Mouse (Mus musculus) testis, adult 2 months (tissue): Measurements from ENCODE around the gene 4933415A04Rik. TPM values are rescaled to one million over a fixed set of nuclear protein-coding genes. Genes with fewer than 3 reads are reported as not detected.

Source experiments
- H3K27ac ChIP-seq: fragments of 200-500 bp; 2 replicates; pipeline ENCODE4 v1.5.1; 2012; ENCODE audit warnings: low read depth, low read length; ENCODE audit not compliant: control insufficient read depth, insufficient read depth
- H3K27me3 ChIP-seq: fragments of 200-500 bp; 2 replicates; pipeline ENCODE4 v1.6.1; 2012; ENCODE audit warnings: mild to moderate bottlenecking, low read length, moderate library complexity; ENCODE audit not compliant: control insufficient read depth, insufficient read depth
- H3K36me3 ChIP-seq: fragments of 200-500 bp; 2 replicates; pipeline ENCODE4 v1.6.1; 2012; ENCODE audit warnings: mild to moderate bottlenecking, low read length; ENCODE audit not compliant: control insufficient read depth, insufficient read depth
- H3K4me1 ChIP-seq: fragments of 200-500 bp; 2 replicates; pipeline ENCODE4 v1.6.1; 2012; ENCODE audit warnings: low read length; ENCODE audit not compliant: control insufficient read depth, insufficient read depth
- H3K4me3 ChIP-seq: fragments of 200-500 bp; 2 replicates; pipeline ENCODE4 v1.5.1; 2012; ENCODE audit warnings: low read depth, mild to moderate bottlenecking, low read length, moderate library complexity, mixed read lengths; ENCODE audit not compliant: control insufficient read depth
- CTCF ChIP-seq: fragments of 200-500 bp; IDR thresholded peaks from 2 replicates; pipeline ENCODE4 v1.5.1; 2012; ENCODE audit warnings: low read depth, mild to moderate bottlenecking, inconsistent platforms, low read length, moderate library complexity; ENCODE audit not compliant: control insufficient read depth, insufficient read depth, insufficient replicate concordance
- POLR2A ChIP-seq: fragments of 200-500 bp; IDR thresholded peaks from 2 replicates; pipeline ENCODE4 v1.6.1; 2012; ENCODE audit warnings: low read depth, mild to moderate bottlenecking, inconsistent platforms, low read length, moderate library complexity; ENCODE audit not compliant: control insufficient read depth
- polyA plus RNA-seq: library from polyadenylated mRNA; depleted of rRNA; stranded (reverse); fragments of >200 nt; gene quantifications from 2 replicates; pipeline ENCODE4 v1.2.3, GENCODE M21; 2012; rRNA removed

Gene 4933415A04Rik
- polyA plus RNA-seq = 0.28 TPM in 2 replicates

- H3K4me1 ChIP-seq = no peaks in the 10 kb centered on the region; the same call in 1 of the 2 replicates
- no peak within 1 kb of the TSS for H3K4me3 ChIP-seq
- H3K36me3 ChIP-seq = no peaks in the 10 kb centered on the region
- H3K27ac ChIP-seq = no peak within 1 kb of the TSS
- H3K27me3 ChIP-seq = no peaks in the 10 kb centered on the region
- no peak for TF ChIP-seq CTCF
- TF ChIP-seq POLR2A = no peak
Measured at GRCm38 (mm10) chr11:43586324-43587090, at the start of gene 4933415A04Rik. TSS of gene 4933415A04Rik (plus strand) at chr11:43587040.

- Histone ChIP-seq H3K27ac (no peak overlapping the region), H3K4me3 (no peak overlapping the region), H3K4me1 (no peaks in the 10 kb centered on the region), H3K27me3 (no peaks in the 10 kb centered on the region), H3K36me3 (no peaks in the 10 kb centered on the region)
- TF ChIP-seq POLR2A (no peak), CTCF (no peak)
Measured at GRCm38 (mm10) chr11:43537074-43537473, 49.8 kb upstream of the 4933415A04Rik start.

GRCm38 (mm10) chr11:43539863-43540262 lies 47.0 kb upstream of the 4933415A04Rik start:
- TF ChIP-seq CTCF = no peak
- TF ChIP-seq POLR2A = no peak
- H3K27me3 ChIP-seq = no peaks in the 10 kb centered on the region
- no peaks in the 10 kb centered on the region for H3K36me3 ChIP-seq
- H3K27ac ChIP-seq = no peak overlapping the region
- no peak overlapping the region for H3K4me3 ChIP-seq
- H3K4me1 ChIP-seq = no peaks in the 10 kb centered on the region

- H3K27me3 ChIP-seq = no peaks in the 10 kb centered on the region
- H3K36me3 ChIP-seq = no peaks in the 10 kb centered on the region
- H3K4me1 ChIP-seq = peaks cover 2% of the 10 kb centered on the region
- H3K4me3 ChIP-seq = no peak overlapping the region
- H3K27ac ChIP-seq = no peak overlapping the region
- TF ChIP-seq POLR2A (no peak), CTCF (no peak)
Measured at GRCm38 (mm10) chr11:43543711-43544466, 43.0 kb upstream of the 4933415A04Rik start.

GRCm38 (mm10) chr11:43544819-43545218 lies 42.0 kb upstream of the 4933415A04Rik start:
- Histone ChIP-seq H3K4me1 (peaks cover 6% of the 10 kb centered on the region), H3K36me3 (no peaks in the 10 kb centered on the region), H3K27ac (no peak overlapping the region), H3K27me3 (no peaks in the 10 kb centered on the region), H3K4me3 (no peak overlapping the region)
- TF ChIP-seq POLR2A (no peak), CTCF (no peak)

GRCm38 (mm10) chr11:43545873-43546475 lies 40.9 kb upstream of the 4933415A04Rik start:
- no peaks in the 10 kb centered on the region for H3K27me3 ChIP-seq
- no peak overlapping the region for H3K4me3 ChIP-seq
- no peak overlapping the region for H3K27ac ChIP-seq
- no peak for TF ChIP-seq POLR2A
- no peak for TF ChIP-seq CTCF
- H3K4me1 ChIP-seq = peaks cover 6% of the 10 kb centered on the region
- H3K36me3 ChIP-seq = no peaks in the 10 kb centered on the region

- TF ChIP-seq CTCF (no peak), POLR2A (no peak)
- H3K36me3 ChIP-seq = no peaks in the 10 kb centered on the region
- no peaks in the 10 kb centered on the region for H3K27me3 ChIP-seq
- no peak overlapping the region for H3K27ac ChIP-seq
- peaks cover 6% of the 10 kb centered on the region for H3K4me1 ChIP-seq
- no peak overlapping the region for H3K4me3 ChIP-seq
Measured at GRCm38 (mm10) chr11:43546678-43547077, 40.2 kb upstream of the 4933415A04Rik start.
